ENCODE assay signal across 8 mouse cellular contexts in the genomic region with DNA sequence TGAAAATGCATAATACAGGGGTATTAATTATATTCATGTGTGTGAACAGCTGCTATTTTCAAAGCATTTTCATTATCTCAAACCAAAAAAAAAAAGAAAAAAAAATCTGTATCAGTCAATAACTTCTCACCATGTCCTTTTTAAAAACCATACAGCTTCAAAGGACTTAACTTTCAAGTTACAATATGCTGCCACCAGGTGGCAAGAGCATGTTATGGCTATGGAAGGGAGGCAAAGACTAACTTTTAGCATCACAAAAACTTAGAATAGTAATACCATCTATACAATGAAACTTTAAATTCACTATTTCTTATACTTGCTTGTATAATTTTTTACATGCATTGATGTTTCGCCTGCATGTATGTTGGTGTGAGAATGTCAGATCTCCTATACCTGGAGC. TPM values are rescaled to one million over a fixed set of nuclear protein-coding genes. Genes with fewer than 3 reads are reported as not detected.
A peak's percentile ranks its signal among the peaks of the same experiment; 100 is the strongest.
DNase-seq lines count a peak whose midpoint lies in the region; ATAC-seq and TF ChIP-seq lines count a peak whose summit lies in the region.

No protein-coding gene starts in this region.

- DNase-seq in embryo, embryonic 10 days (ENCODE audit: low spot score), result peak; percentile 62
- no peak for DNase-seq in embryo, embryonic 9.5 days (ENCODE audit: extremely low spot score)
- peak; percentile 43 for DNase-seq in limb, embryonic 14.5 days (ENCODE audit: low spot score)
- DNase-seq in limb, embryonic 10.5 days (ENCODE audit: low spot score), result no peak
- DNase-seq in ZHBTc4 (ENCODE audit: low read depth, low spot score), result peak; percentile 44
- peak; percentile 63 for DNase-seq in lung, postnatal 10 days
- DNase-seq in urinary bladder, postnatal 25 days (ENCODE audit: low spot score), result no peak

- no peak overlapping the region for H3K4me3 ChIP-seq in limb, embryonic 14.5 days (replicated peaks; ENCODE audit: low read length)
- H3K4me3 ChIP-seq in limb, embryonic 10.5 days, result no peak overlapping the region

- ATAC-seq in limb, embryonic 14.5 days (ENCODE audit: low FRiP score, low read depth), result no peak
- ATAC-seq in erythroblast, adult 5-6 weeks (replicated peaks; ENCODE audit: low FRiP score, poor library complexity, severe bottlenecking), result no peak

- H3K9ac ChIP-seq in limb, embryonic 14.5 days (ENCODE audit: low read depth, low read length, severe bottlenecking), result no peak overlapping the region

- H3K27me3 ChIP-seq in limb, embryonic 14.5 days (ENCODE audit: control insufficient read depth, insufficient read depth, low read length), result no peaks in the 10 kb centered on the region
- no peaks in the 10 kb centered on the region for H3K27me3 ChIP-seq in limb, embryonic 10.5 days (ENCODE audit: low read depth, poor library complexity, severe bottlenecking)

- H3K27ac ChIP-seq in limb, embryonic 14.5 days (replicated peaks; ENCODE audit: low read depth, low read length), result no peak overlapping the region
- H3K27ac ChIP-seq in limb, embryonic 10.5 days, result no peak overlapping the region

- H3K4me2 ChIP-seq in limb, embryonic 14.5 days (replicated peaks; ENCODE audit: low read depth, low read length, severe bottlenecking), result no peak overlapping the region

- no peaks in the 10 kb centered on the region for H3K36me3 ChIP-seq in limb, embryonic 14.5 days (ENCODE audit: control insufficient read depth, insufficient read depth, low read length)
- no peaks in the 10 kb centered on the region for H3K36me3 ChIP-seq in limb, embryonic 10.5 days

- H3K4me1 ChIP-seq in limb, embryonic 14.5 days (ENCODE audit: control insufficient read depth, insufficient read depth, low read length), result no peaks in the 10 kb centered on the region
- H3K4me1 ChIP-seq in limb, embryonic 10.5 days, result no peaks in the 10 kb centered on the region

- no peak for TF ChIP-seq POLR2A in limb, embryonic 14.5 days (IDR thresholded peaks at IDR 0.05; ENCODE audit: borderline replicate concordance, extremely low read depth, insufficient read depth, insufficient read length)

- 80% methylated on average over 1 of the region's 1 CpGs for WGBS in limb, embryonic 14.5 days
- 80% methylated on average over 1 of the region's 1 CpGs for WGBS in limb, embryonic 10.5 days

- H3K9me3 ChIP-seq in limb, embryonic 14.5 days (ENCODE audit: control insufficient read depth, low read length), result no peaks in the 10 kb centered on the region
- H3K9me3 ChIP-seq in limb, embryonic 10.5 days (replicated peaks), result no peaks in the 10 kb centered on the region

RNA-seq across cellular contexts. Expression of a gene that starts 33.6 kb away (rescaled TPM):
- 107 and 164 TPM in 2 replicates for polyA plus RNA-seq in limb, embryonic 14.5 days (2012; rRNA removed)
- 26.8 and 29.3 TPM in 2 replicates for polyA plus RNA-seq in limb, embryonic 14.5 days (2014; fragmentation: Nextera tagmentation; extraction: Ambion mirVana)
- polyA plus RNA-seq in limb, embryonic 10.5 days (2016; fragmentation: Nextera tagmentation; extraction: Ambion mirVana), result 29.0 and 30.3 TPM in 2 replicates
- total RNA-seq in erythroblast, adult 5-6 weeks (2015; ENCODE audit: low replicate concordance), result 46.9 and 57.5 TPM in 2 replicates
- total RNA-seq in erythroblast, adult 5-6 weeks (2017; ENCODE audit: low replicate concordance), result 26.5 and 39.2 TPM in 2 replicates

Comparison
In these comparisons a context has a peak if more than half of its experiments do, and no peak if none do; other contexts are left out.
1. DNase-seq: peak in embryo, embryonic 10 days (single experiment), limb, embryonic 14.5 days (single experiment), ZHBTc4 (single experiment) and lung, postnatal 10 days (single experiment); none in embryo, embryonic 9.5 days (single experiment), limb, embryonic 10.5 days (single experiment) and urinary bladder, postnatal 25 days (single experiment).